Mouse (Mus musculus) left cerebral cortex, postnatal 36 days (tissue): ENCODE data around the gene Art3. TPM values are rescaled to one million over a fixed set of nuclear protein-coding genes. Genes with fewer than 3 reads are reported as not detected.

Experiments
- DNase-seq, 2 experiments: peaks; one replicate each; pipeline ENCODE4 v3.0.0; 2021 to 2022; ENCODE audit warnings: low spot score in 2 of 2, mixed read lengths in 1 of 2
- intact Hi-C: fragments of 180-260 bp; cut with DNase I; formaldehyde crosslinking; loops from one replicate; pipeline ENCODE4 v1.15.1; 2025
- microRNA-seq: library from miRNA; unstranded; fragments of <30 nt; microRNA quantifications from one replicate; pipeline ENCODE4 v1.2.0, GENCODE M21; 2022
- total RNA-seq, 2 experiments: library from RNA; stranded (reverse); gene quantifications; 2 replicates each; pipeline ENCODE4 v1.2.3; 2021

Gene Art3
- total RNA-seq, 2 experiments from 2014 or later, result 3.6 to 5.9 TPM

DNA sequence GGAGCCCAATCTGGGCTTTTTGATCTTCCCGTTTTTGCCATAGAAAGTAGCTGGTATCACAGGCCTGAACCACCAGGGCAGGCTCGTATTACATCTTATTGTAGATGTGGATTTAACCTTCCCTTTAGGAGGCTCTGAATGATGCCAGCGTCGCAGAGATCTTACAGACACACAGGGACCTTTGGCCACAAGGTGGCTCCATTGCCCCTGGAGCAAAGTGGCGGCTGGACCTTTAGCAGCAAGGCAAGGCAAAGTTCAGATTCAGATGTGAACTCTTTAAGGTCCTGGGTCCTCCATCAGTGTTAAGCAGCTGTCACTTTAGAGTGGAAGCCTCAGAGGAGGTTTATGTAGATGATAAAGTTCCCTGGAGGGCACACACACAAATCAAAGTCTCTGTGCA is 129.7 kb downstream of the Art3 start:
- intact Hi-C loops, result loop anchor here (2.0 kb wide), 1 partner anchor 45 kb away; the partner anchor contains the start of gene Scarb2
- DNase-seq, result peak; percentile 18 to 41

Small RNA genes lying within 50 kb of the gene (microRNA-seq; reads per million reads assigned to microRNA genes)
- not detected for gene Mir6415

Other genes with a start within 250 kb of the Art3 start
- 100 to 1,000 TPM; 216 to 220 TPM for gene G3bp2, start 248.1 kb upstream of the Art3 start, total RNA-seq
- 10 to 100 TPM; 74.1 to 82.3 TPM for gene Uso1, start 193.9 kb upstream of the Art3 start, total RNA-seq
- not detected for gene U90926, start 116.4 kb upstream of the Art3 start, total RNA-seq
- under 1 TPM; 0.52 to 0.61 TPM for gene Ppef2, start 75.5 kb upstream of the Art3 start, total RNA-seq
- gene Naaa, start 53.7 kb upstream of the Art3 start, total RNA-seq, result 10 to 100 TPM; 39.2 to 39.9 TPM
- 10 to 100 TPM; 15.5 to 25.1 TPM for gene Sdad1, start 21.3 kb upstream of the Art3 start, total RNA-seq
- not detected for gene Cxcl9, start 3.7 kb upstream of the Art3 start, total RNA-seq
- gene Cxcl10, start 17.1 kb downstream of the Art3 start, total RNA-seq, result under 1 TPM in 1 of 2 experiments, not detected in 1; 0.49 TPM
- 10 to 100 TPM; 25.3 to 28.5 TPM for gene Nup54, start 103.4 kb downstream of the Art3 start, total RNA-seq
- gene Scarb2, start 175.0 kb downstream of the Art3 start, total RNA-seq, result 10 to 100 TPM; 80.5 to 87.8 TPM
- under 1 TPM in 1 of 2 experiments, not detected in 1; 0.32 TPM for gene Fam47e, start 223.2 kb downstream of the Art3 start, total RNA-seq